Mouse (Mus musculus): ENCODE data around the gene Flt1.

DNA sequence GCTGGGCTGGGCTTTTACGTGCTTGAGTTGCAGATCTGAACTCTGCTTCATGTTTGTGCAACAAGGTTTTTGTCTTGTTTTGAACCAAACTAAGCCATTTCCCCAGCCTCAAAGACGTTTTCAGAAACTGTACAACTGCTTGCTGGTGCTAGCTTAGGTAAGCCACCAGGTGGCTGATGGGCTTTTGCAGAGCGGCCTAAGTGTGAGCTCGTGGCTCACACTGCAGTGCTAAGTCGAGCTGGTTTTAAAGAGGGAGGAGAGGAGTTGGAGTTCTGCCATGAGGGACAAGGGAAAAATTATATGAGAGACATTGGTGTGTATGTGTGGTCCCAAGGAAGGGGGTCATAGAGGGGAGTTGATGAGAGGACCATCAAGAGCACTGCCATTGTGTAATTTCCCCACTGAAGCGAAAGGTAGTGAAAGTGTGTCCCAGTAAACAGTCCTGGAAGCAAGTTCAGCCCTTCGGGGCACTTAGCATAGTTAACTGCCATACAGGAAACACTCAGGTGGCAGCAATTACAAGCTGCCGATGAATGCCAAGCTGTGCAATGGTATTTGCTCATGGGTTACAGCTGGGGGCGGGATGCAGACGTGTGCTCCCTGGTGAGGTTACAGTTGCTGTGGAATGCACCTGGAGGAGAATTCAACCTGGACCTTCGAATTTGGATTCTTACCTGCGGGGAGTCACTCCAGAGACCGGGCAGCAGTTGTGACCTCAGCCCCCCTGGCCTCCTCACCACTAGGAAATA lies 173.8 kb downstream of the Flt1 start:
- TF ChIP-seq CTCF (IDR thresholded peaks at IDR 0.05; ENCODE audit: borderline replicate concordance, control insufficient read depth, extremely low read depth, insufficient read depth, low read length, poor library complexity): no peak
- TF ChIP-seq POLR2A (IDR thresholded peaks at IDR 0.05; ENCODE audit: control insufficient read depth, extremely low read depth, insufficient read depth, low read length, poor library complexity): no peak
